8 mouse cellular contexts compared by ENCODE assay signal in the genomic region with DNA sequence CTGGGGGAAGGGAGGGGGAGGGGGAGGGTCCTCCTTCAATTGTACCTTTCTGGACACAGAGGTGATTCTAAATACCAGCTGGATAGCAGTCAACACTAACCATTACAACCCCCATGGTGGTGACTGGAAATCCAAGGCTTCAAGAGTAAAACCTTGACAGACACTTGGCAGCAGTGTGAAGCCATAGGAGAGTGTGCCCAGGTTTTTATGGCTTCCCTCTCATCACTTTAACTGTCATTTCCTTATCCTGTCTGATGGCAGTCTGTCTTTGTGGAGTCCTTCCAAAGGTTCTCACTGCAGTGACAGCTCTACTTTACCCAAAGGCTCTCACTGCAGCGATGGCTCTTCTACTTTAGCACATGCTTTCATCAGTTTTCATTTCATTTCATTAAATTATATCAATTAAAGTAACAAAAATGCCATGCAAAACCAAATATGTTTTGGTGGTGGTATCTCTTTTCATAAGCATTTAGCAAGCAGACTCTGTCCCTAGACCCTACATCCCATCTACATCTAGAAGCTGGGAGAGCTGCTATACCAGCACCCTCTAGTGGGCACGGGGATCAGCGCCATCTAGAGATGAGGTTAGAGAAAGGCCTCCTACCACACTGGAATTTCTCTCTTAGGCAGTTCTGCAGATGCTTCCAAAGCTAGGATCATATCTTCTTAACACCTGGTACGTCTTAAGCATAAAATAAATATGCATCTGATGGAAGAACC. TPM values are rescaled to one million over a fixed set of nuclear protein-coding genes. Genes with fewer than 3 reads are reported as not detected.
DNase-seq lines count a peak whose midpoint lies in the region; ATAC-seq and TF ChIP-seq lines count a peak whose summit lies in the region.
"Had no signal": no experiment of that assay in that cellular context is flagged by ENCODE, and none has a peak within 500 bp of the region (broad histone marks: within the 10 kb centered on the region; RNA-seq: fewer than 3 reads in every experiment).

No protein-coding gene starts in this region.

- DNase-seq in ovary, postnatal 36 days (ENCODE audit: low spot score): peak; percentile 55
- no peak for DNase-seq in ovary, adult 18-20 months (ENCODE audit: low spot score)
- peak; percentile 55 for DNase-seq in ZHBTc4 (ENCODE audit: low read depth, low spot score)
- DNase-seq in embryo, embryonic 10.5 days (ENCODE audit: low spot score): peak; percentile 76
- DNase-seq in hindbrain, postnatal 0 days (ENCODE audit: low spot score): peak; percentile 76
- DNase-seq in liver, embryonic 13.5 days: peak; percentile 15
- DNase-seq in right cerebral cortex, postnatal 4 days: peak; percentile 74

- H3K36me3 ChIP-seq in hindbrain, postnatal 0 days (ENCODE audit: insufficient read depth, low read length): no peaks in the 10 kb centered on the region
- H3K36me3 ChIP-seq in liver, embryonic 13.5 days: no peaks in the 10 kb centered on the region
- H3K36me3 ChIP-seq: neural tube, embryonic 12.5 days had no signal

- H3K9me3 ChIP-seq in hindbrain, postnatal 0 days (ENCODE audit: low read length): no peaks in the 10 kb centered on the region
- H3K9me3 ChIP-seq in liver, embryonic 13.5 days (replicated peaks): no peaks in the 10 kb centered on the region
- H3K9me3 ChIP-seq: neural tube, embryonic 12.5 days had no signal

- no peak overlapping the region for H3K27ac ChIP-seq in hindbrain, postnatal 0 days
- no peak overlapping the region for H3K27ac ChIP-seq in liver, embryonic 13.5 days
- H3K27ac ChIP-seq: neural tube, embryonic 12.5 days had no signal

- no peaks in the 10 kb centered on the region for H3K27me3 ChIP-seq in hindbrain, postnatal 0 days (ENCODE audit: insufficient read depth, low read length)
- no peaks in the 10 kb centered on the region for H3K27me3 ChIP-seq in liver, embryonic 13.5 days
- H3K27me3 ChIP-seq: neural tube, embryonic 12.5 days had no signal

- TF ChIP-seq CTCF in hindbrain, postnatal 0 days (IDR thresholded peaks at IDR 0.05; ENCODE audit: low read depth): peak; percentile 83

- H3K4me1 ChIP-seq in hindbrain, postnatal 0 days (ENCODE audit: insufficient read depth, low read length): no peaks in the 10 kb centered on the region
- H3K4me1 ChIP-seq in liver, embryonic 13.5 days (replicated peaks): no peaks in the 10 kb centered on the region
- H3K4me1 ChIP-seq: neural tube, embryonic 12.5 days had no signal

- no peak overlapping the region for H3K4me2 ChIP-seq in hindbrain, postnatal 0 days (ENCODE audit: low read depth, low read length)
- H3K4me2 ChIP-seq in liver, embryonic 13.5 days: no peak overlapping the region
- H3K4me2 ChIP-seq: neural tube, embryonic 12.5 days had no signal

- WGBS in hindbrain, postnatal 0 days: 31% methylated on average over 4 of the region's 4 CpGs
- 27% methylated on average over 4 of the region's 4 CpGs for WGBS in liver, embryonic 13.5 days (ENCODE audit: insufficient replicate concordance)

- no peak overlapping the region for H3K9ac ChIP-seq in hindbrain, postnatal 0 days (replicated peaks; ENCODE audit: low read length)
- H3K9ac ChIP-seq in liver, embryonic 13.5 days: no peak overlapping the region
- H3K9ac ChIP-seq: neural tube, embryonic 12.5 days had no signal

- H3K4me3 ChIP-seq in hindbrain, postnatal 0 days (ENCODE audit: low read length): no peak overlapping the region
- no peak overlapping the region for H3K4me3 ChIP-seq in liver, embryonic 13.5 days (replicated peaks)
- H3K4me3 ChIP-seq: neural tube, embryonic 12.5 days had no signal

- no peak for ATAC-seq in hindbrain, postnatal 0 days
- ATAC-seq in liver, embryonic 13.5 days (ENCODE audit: low read depth): no peak

RNA-seq across cellular contexts. Expression of gene Ano10, which starts 50.0 kb away (rescaled TPM):
- 35.3 and 48.6 TPM in 2 replicates for total RNA-seq in hindbrain, postnatal 0 days (2014; rRNA removed)
- 32.9 and 34.5 TPM in 2 replicates for polyA plus RNA-seq in hindbrain, postnatal 0 days (2015; fragmentation: Nextera tagmentation; extraction: Ambion mirVana)
- 10.8 and 10.9 TPM in 2 replicates for polyA plus RNA-seq in liver, embryonic 13.5 days (2015; fragmentation: Nextera tagmentation; extraction: Ambion mirVana)
